Mouse (Mus musculus) gastrocnemius, postnatal 36 days (tissue): Measurements from ENCODE around the gene Aco1. TPM values are rescaled to one million over a fixed set of nuclear protein-coding genes. Genes with fewer than 3 reads are reported as not detected.
"Not testable (repeated sequence)": the region's sequence is repeated elsewhere in the genome, so short reads cannot be mapped to it uniquely, and the experiment has no call there.

Experiments
- DNase-seq, 2 experiments: peaks; one replicate each; pipeline ENCODE4 v3.0.0; 2022
- intact Hi-C: fragments of 180-260 bp; cut with DNase I; formaldehyde crosslinking; loops from one replicate; pipeline ENCODE4 v1.15.1; 2025
- long read RNA-seq, 2 experiments: library from polyadenylated mRNA; stranded (forward); transcript quantifications; one replicate each; pipeline ENCODE4 v2.0.0; 2021
- total RNA-seq, 2 experiments: library from RNA; stranded (reverse); gene quantifications; 2 replicates each; pipeline ENCODE4 v1.2.3; 2021

The Aco1 gene
- total RNA-seq = 10 to 100 TPM; 15.2 to 18.6 TPM
- long read RNA-seq, experiment 1, transcript Aco1-201 (21 exons, 3,832 nt) = major isoform, 7 of 10 reads
- long read RNA-seq, experiment 1, partial matches to known transcripts = 3 of 10 reads
- long read RNA-seq, experiment 1, other reads (novel, unspliced or antisense) = 0 of 10 reads
- long read RNA-seq, experiment 2, transcript Aco1-201 (21 exons, 3,832 nt) = major isoform, 11 of 15 reads
- long read RNA-seq, experiment 2, partial matches to known transcripts = 4 of 15 reads
- long read RNA-seq, experiment 2, other reads (novel, unspliced or antisense) = 0 of 15 reads

GRCm38 (mm10) chr4:40142743-40143532 is at the start of gene Aco1:
TSS of gene Aco1 (plus strand) at chr4:40143081.
- DNase-seq = peak; percentile 94 to 96
- intact Hi-C loops = loop anchor here (5.0 kb wide), 1 partner anchor 134 kb away; the partner anchor contains the start of gene Ndufb6

DNA sequence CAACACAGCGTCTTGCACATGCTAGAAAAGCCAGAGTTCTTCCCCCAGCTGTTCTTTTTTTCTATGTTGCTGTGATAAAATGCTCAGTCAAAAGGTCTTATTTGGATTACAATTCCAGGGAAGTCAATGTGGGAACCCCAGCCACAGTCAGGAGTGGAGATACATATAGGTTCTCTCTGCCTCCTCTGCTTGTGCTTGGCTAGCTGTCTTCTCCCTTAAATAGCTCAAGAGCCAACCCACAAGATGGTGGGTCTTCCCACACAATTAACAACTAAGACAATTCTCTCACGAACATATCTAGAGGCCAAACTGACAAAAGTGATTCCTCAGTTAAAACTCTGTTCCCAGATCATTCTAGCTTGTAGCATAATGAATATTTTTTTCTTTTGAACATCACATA is 47.9 kb upstream of the Aco1 start:
- no peak for DNase-seq
- intact Hi-C loops = no loop called here

- intact Hi-C loops = no loop called here
These were observed 39.9 kb upstream of the Aco1 start for GRCm38 (mm10) chr4:40102996-40103395.

DNA sequence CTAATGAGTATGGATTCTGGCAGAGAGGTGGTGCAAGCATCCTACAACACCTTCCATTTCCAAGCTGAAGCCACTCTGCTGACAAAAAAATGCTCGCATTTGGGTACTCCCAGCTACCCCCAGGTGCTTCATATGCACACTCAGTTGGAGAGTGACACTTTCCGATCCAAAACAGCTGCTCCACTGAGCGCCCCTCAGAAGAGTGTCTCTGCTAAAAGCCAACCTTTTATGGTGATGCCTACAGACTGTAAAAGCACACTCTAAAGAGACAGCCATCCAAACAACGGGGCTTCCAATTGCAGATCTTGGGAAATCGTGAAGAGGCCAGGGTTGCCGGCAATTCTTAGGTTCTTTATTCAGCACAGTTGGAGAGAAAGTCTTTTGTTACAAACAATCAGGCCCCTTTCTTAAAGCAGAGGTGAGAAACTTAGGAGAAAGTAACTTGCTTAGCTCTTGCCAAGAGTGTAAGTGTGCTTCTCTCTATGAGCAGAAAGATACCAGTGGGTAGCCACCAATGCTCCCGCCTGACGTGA is 36.8 kb upstream of the Aco1 start:
- intact Hi-C loops = no loop called here
- DNase-seq = no peak

More at GRCm38 (mm10) chr4:40102996-40103395, 39.9 kb upstream of the Aco1 start:
- no peak for DNase-seq

GRCm38 (mm10) chr4:40108030-40108429 is 34.9 kb upstream of the Aco1 start:
- no peak for DNase-seq
- intact Hi-C loops = no loop called here

DNA sequence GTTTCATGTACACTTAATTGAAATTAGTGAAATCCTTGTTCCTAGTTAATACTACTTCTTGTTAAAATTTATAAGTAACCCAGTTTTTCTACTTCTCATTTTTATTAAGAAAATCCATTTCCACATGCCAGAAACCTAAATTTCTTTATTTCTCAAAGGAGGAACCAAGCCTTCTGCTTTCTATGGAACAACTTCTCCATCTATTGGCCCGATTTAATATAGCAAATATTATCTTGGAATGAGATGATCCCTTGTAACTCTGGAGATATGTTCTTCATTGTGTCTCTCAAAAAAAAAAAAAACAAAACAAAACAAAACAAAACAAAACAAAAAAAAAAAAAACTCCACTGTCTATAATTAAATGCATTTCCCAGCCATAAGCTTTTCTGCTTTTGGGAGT is 29.7 kb upstream of the Aco1 start:
- no peak for DNase-seq
- intact Hi-C loops = no loop called here

GRCm38 (mm10) chr4:40121221-40121620 is 21.7 kb upstream of the Aco1 start:
- DNase-seq = no peak
- intact Hi-C loops = no loop called here

DNA sequence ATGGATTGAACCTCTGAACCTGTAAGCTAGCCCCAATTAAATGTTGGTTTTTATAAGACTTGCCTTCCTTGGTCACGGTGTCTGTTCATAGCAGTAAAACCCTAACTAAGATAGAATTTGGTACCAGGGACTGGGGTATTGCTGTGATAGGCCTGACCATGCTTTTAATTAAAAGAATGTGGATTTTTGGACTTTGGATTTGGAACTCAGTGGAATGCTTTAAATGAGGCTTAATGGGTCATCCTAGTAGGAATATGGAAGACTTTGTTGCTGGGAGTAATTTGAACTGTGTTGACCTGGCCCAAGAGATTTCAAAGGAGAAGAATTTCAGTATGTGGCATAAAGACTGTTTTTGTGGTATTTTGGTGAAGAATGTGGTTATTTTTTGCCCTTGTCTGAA is 20.6 kb upstream of the Aco1 start:
- intact Hi-C loops, DNase-seq: not testable (repeated sequence)

DNA sequence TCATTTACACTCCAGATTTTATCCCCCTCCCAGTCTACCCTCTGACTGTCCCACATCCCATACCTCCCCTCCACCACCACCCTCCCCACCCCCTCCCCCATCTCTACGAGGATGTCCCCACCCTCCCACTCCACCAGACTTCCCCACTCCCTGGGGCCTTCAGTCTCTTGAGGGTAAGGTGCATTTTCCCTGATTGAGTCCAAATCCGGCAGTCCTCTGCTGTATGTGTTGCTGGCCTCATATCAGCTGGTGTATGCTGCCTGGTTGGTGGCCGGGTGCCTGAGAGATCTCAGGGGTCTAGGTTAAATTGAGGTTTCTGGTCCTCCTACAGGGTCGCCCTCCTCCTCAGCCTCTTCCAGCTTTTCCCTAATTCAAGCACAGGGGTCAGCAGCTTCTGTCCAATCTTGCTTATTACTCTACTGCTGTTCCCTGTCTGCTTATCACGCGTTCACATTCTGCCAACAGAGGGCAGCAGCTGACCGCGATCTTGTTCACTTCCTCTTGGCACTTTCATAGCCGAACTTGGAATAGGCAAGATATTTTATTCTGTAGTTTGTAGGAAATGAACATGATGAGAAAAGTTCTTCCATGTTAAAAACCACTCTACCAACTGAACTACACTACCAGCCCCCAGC is 8.3 kb upstream of the Aco1 start:
- intact Hi-C loops = loop anchor here (5.0 to 10.0 kb wide), 2 partner anchors 50 to 153 kb away; no protein-coding TSS in a partner anchor
- peak; percentile 69 to 72 for DNase-seq

GRCm38 (mm10) chr4:40136519-40136918 is 6.4 kb upstream of the Aco1 start:
- DNase-seq = no peak
- intact Hi-C loops = loop anchor here (10.0 kb wide), 1 partner anchor 48 kb away; no protein-coding TSS in a partner anchor

- DNase-seq = no peak
- intact Hi-C loops = loop anchor here (5.0 to 10.0 kb wide), 2 partner anchors 45 to 138 kb away; partner anchors contain the start of gene Ndufb6
These were observed 3.1 kb upstream of the Aco1 start for GRCm38 (mm10) chr4:40139663-40140255.

GRCm38 (mm10) chr4:40143533-40143871 is 621 bp downstream of the Aco1 start:
- DNase-seq = no peak
- intact Hi-C loops = loop anchor here (5.0 kb wide), 1 partner anchor 134 kb away; the partner anchor contains the start of gene Ndufb6

- intact Hi-C loops = loop anchor here (5.0 kb wide), 1 partner anchor 133 kb away; the partner anchor contains the start of gene Ndufb6
- DNase-seq = no peak
These were observed 1.7 kb downstream of the Aco1 start for GRCm38 (mm10) chr4:40144543-40144942.

GRCm38 (mm10) chr4:40144981-40145380 is 2.1 kb downstream of the Aco1 start:
- no peak for DNase-seq
- intact Hi-C loops = loop anchor here (5.0 kb wide), 1 partner anchor 132 kb away; the partner anchor contains the start of gene Ndufb6

DNA sequence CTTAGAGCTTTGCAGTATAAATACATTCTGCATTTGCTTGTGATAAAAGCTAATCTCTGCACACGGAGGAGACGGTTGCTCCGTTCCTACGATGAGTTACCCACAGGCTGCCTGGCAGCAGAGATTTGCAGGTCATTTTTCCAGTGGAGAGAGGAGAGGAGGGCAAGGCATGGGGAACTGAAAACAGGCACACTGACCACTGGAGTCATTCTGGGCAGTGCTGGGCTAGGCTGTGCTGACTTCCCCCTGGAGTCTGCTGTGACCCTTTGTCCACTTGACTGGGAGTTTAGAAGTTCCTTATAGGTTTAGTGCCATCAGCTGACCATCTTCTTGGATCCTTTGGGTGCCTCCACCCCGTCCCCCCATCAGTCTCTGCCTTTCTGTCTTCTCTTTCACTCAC is 5.4 kb downstream of the Aco1 start:
- intact Hi-C loops = no loop called here
- DNase-seq = no peak

- intact Hi-C loops = no loop called here
- no peak for DNase-seq
These were observed 7.2 kb downstream of the Aco1 start for GRCm38 (mm10) chr4:40150046-40150445.

DNA sequence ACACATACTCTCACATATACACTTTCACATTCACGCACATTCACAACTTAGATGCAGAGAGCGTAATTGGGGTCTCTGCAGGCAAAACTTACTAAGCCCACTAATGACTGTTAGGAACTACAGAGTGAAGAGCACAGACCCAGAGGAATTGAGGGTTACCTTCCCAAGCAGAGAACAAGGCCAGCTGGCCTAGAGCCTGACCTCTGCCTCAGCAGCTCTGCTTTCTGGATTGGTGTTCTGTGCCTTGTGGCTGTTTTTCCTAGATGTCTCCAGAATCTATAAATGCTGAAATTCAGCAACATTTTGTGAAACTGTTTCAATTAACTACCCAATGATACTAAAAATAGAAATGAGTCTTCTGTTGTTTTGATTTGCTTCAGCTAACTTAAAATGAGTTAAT is 9.9 kb downstream of the Aco1 start:
- no peak for DNase-seq
- intact Hi-C loops = no loop called here

DNA sequence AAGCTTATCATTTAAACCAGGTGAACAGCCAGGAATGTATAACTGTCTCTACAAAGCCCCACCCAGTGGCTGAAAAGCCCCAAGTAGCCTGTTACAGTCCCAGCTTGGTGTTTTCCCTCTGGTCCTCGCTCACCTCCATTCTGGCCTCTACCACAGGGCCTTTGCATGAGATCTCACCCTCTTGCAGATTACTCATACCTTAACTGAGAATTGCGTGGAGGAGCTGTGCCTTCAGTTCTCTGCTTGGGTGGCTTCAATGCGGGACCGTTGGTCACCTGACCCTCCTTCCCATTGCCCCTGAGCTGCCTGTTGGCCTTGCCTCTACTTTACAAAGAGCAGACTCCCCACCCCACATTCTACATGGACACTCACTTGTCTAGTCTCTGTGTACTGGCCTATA is 10.6 kb downstream of the Aco1 start:
- intact Hi-C loops = no loop called here
- DNase-seq = no peak

GRCm38 (mm10) chr4:40154751-40155150 is 11.9 kb downstream of the Aco1 start:
- intact Hi-C loops = no loop called here
- no peak for DNase-seq

DNA sequence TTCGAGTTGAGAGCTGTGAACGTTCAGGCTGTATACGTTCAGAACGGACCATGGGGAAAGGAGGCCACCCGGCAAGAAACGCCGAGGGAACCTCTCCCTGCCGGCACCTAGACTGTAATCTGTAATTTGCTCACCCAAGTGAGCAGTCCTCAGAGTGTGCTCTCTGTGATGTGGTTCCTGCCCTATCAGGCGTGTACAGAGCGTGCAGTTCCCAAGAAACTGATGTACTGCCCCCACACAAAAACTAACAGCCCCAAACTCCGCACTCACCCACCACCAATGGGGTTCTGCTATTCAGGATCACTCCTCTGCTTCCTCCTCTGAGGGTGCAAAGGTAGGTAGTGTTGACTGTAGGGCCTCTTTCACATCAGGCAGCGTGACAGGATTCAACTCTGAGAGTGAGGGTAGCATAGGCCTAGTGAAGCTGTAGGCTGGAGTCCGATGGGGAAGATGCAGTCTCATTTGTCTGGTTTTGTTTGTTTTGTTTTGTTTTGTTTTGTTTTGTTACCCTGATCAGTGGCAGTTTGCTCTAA is 12.7 kb downstream of the Aco1 start:
- no peak for DNase-seq
- intact Hi-C loops = no loop called here
